Mouse (Mus musculus) MEL (cell line): Measurements from ENCODE around the gene Flg. TPM values are rescaled to one million over a fixed set of nuclear protein-coding genes. Genes with fewer than 3 reads are reported as not detected.

Experiments
- DNase-seq: peaks from one replicate; pipeline ENCODE4 v3.0.0; 2011; ENCODE audit warnings: low read depth, low spot score
- H3K27ac ChIP-seq: 2 replicates; pipeline ENCODE4 v1.5.1; 2012; ENCODE audit warnings: low read depth, mild to moderate bottlenecking, control low read depth, low read length, moderate library complexity; ENCODE audit not compliant: control insufficient read depth
- H3K27me3 ChIP-seq, 2 experiments: fragments of 150-350 bp in 1 of 2; sonication (generic) in 1 of 2; 2 replicates each; pipeline ENCODE4 v1.6.1; 2012; ENCODE audit warnings: low read length in 2 of 2, mild to moderate bottlenecking in 2 of 2, improper control_type of control experiment in 1 of 2, moderate library complexity in 1 of 2; ENCODE audit not compliant: insufficient read depth in 2 of 2, control insufficient read depth in 1 of 2
- H3K36me3 ChIP-seq, 2 experiments: 2 replicates each; pipeline ENCODE4 v1.6.1; 2012 to 2014; ENCODE audit warnings: low read length in 2 of 2, improper control_type of control experiment in 1 of 2, inconsistent platforms in 1 of 2, mild to moderate bottlenecking in 1 of 2; ENCODE audit not compliant: insufficient read depth in 2 of 2, control insufficient read depth in 1 of 2
- H3K4me1 ChIP-seq, 2 experiments: fragments of 150-350 bp in 1 of 2; sonication (generic) in 1 of 2; 2 replicates each; pipeline ENCODE4 v1.6.1; 2012; ENCODE audit warnings: low read length in 2 of 2, improper control_type of control experiment in 1 of 2, mild to moderate bottlenecking in 1 of 2; ENCODE audit not compliant: insufficient read depth in 2 of 2, control insufficient read depth in 1 of 2
- H3K4me3 ChIP-seq, 2 experiments: fragments of 150-350 bp in 1 of 2; sonication (generic) in 1 of 2; 2 replicates each; pipeline ENCODE4 v1.5.1; 2012; ENCODE audit warnings: low read depth in 2 of 2, low read length in 2 of 2, mild to moderate bottlenecking in 2 of 2, moderate library complexity in 2 of 2, control low read depth in 1 of 2, improper control_type of control experiment in 1 of 2; ENCODE audit not compliant: control insufficient read depth in 1 of 2, insufficient read depth in 1 of 2
- H3K79me2 ChIP-seq: 2 replicates; pipeline ENCODE4 v1.6.1; 2012; ENCODE audit warnings: mild to moderate bottlenecking, low read length, moderate library complexity; ENCODE audit not compliant: control insufficient read depth, poor library complexity, insufficient read depth
- H3K9ac ChIP-seq: 2 replicates; pipeline ENCODE4 v1.6.1; 2012; ENCODE audit warnings: low read depth, mild to moderate bottlenecking, control low read depth, low read length, moderate library complexity; ENCODE audit not compliant: control insufficient read depth, poor library complexity, severe bottlenecking
- H3K9me3 ChIP-seq: fragments of 150-350 bp; sonication (generic); replicated peaks from 2 replicates; pipeline ENCODE4 v1.6.1; 2012; ENCODE audit warnings: mild to moderate bottlenecking, low read length, improper control_type of control experiment, moderate library complexity; ENCODE audit not compliant: insufficient read depth
- BHLHE40 ChIP-seq: IDR thresholded peaks from 2 replicates; pipeline ENCODE4 v1.6.1; 2012; ENCODE audit warnings: low read depth, mild to moderate bottlenecking, inconsistent platforms, low read length, improper control_type of control experiment, borderline replicate concordance
- CHD1 ChIP-seq: IDR thresholded peaks from 2 replicates; pipeline ENCODE4 v1.6.1; 2012; ENCODE audit warnings: low read depth, mild to moderate bottlenecking, inconsistent platforms, low read length, improper control_type of control experiment
- CHD2 ChIP-seq: IDR thresholded peaks from 2 replicates; pipeline ENCODE4 v1.6.1; 2011; ENCODE audit warnings: low read length, improper control_type of control experiment
- CTCF ChIP-seq, 3 experiments: IDR thresholded peaks in 2 of 3; conservative IDR thresholded peaks in 1 of 3; 2 replicates each; pipeline ENCODE4 v1.5.1; 2011 to 2012; ENCODE audit warnings: low read length in 3 of 3, low read depth in 2 of 3, mild to moderate bottlenecking in 2 of 3, improper control_type of control experiment in 1 of 3, inconsistent platforms in 1 of 3, mixed read lengths in 1 of 3, moderate library complexity in 1 of 3; ENCODE audit not compliant: control insufficient read depth in 1 of 3, insufficient read depth in 1 of 3, poor library complexity in 1 of 3, severe bottlenecking in 1 of 3
- ELF1 ChIP-seq: IDR thresholded peaks from 2 replicates; pipeline ENCODE4 v1.6.1; 2014; ENCODE audit warnings: low read depth, mild to moderate bottlenecking, inconsistent platforms, low read length, improper control_type of control experiment, moderate library complexity
- ETS1 ChIP-seq: IDR thresholded peaks from 2 replicates; pipeline ENCODE4 v1.6.1; 2012; ENCODE audit warnings: low read depth, mild to moderate bottlenecking, inconsistent platforms, low read length, improper control_type of control experiment, moderate library complexity
- GABPA ChIP-seq: IDR thresholded peaks from 2 replicates; pipeline ENCODE4 v1.6.1; 2012; ENCODE audit warnings: low read depth, mild to moderate bottlenecking, inconsistent platforms, low read length, improper control_type of control experiment, moderate library complexity
- JUND ChIP-seq: IDR thresholded peaks from 2 replicates; pipeline ENCODE4 v1.6.1; 2011; ENCODE audit warnings: low read depth, mild to moderate bottlenecking, improper control_type of control experiment, low read length
- MAFK ChIP-seq: IDR thresholded peaks from 2 replicates; pipeline ENCODE4 v1.6.1; 2011; ENCODE audit warnings: low read depth, mild to moderate bottlenecking, low read length, improper control_type of control experiment, borderline replicate concordance
- MAX ChIP-seq: IDR thresholded peaks from 2 replicates; pipeline ENCODE4 v1.6.1; 2011; ENCODE audit warnings: low read length, improper control_type of control experiment
- MEF2A ChIP-seq: IDR thresholded peaks from 2 replicates; pipeline ENCODE4 v1.6.1; 2014; ENCODE audit warnings: low read depth, mild to moderate bottlenecking, inconsistent platforms, low read length, improper control_type of control experiment; ENCODE audit not compliant: poor library complexity, insufficient replicate concordance, severe bottlenecking; ENCODE audit errors: extremely low read depth
- MYC ChIP-seq: IDR thresholded peaks from 2 replicates; pipeline ENCODE4 v1.6.1; 2011; ENCODE audit warnings: low read depth, mild to moderate bottlenecking, low read length, improper control_type of control experiment, moderate library complexity
- NRF1 ChIP-seq: IDR thresholded peaks from 2 replicates; pipeline ENCODE4 v1.6.1; 2014; ENCODE audit warnings: low read depth, mild to moderate bottlenecking, inconsistent platforms, low read length, improper control_type of control experiment, moderate library complexity; ENCODE audit not compliant: poor library complexity, insufficient read depth, severe bottlenecking
- POLR2AphosphoS5 ChIP-seq: IDR thresholded peaks from 2 replicates; pipeline ENCODE4 v1.6.1; 2012; ENCODE audit warnings: low read depth, borderline replicate concordance, mild to moderate bottlenecking, inconsistent platforms, low read length, moderate library complexity, mixed read lengths
- RAD21 ChIP-seq: IDR thresholded peaks from 2 replicates; pipeline ENCODE4 v1.6.1; 2011; ENCODE audit warnings: mild to moderate bottlenecking, low read depth, low read length, improper control_type of control experiment
- RCOR1 ChIP-seq: IDR thresholded peaks from 2 replicates; pipeline ENCODE4 v1.6.1; 2012; ENCODE audit warnings: low read depth, mild to moderate bottlenecking, inconsistent platforms, low read length, improper control_type of control experiment
- SIN3A ChIP-seq: IDR thresholded peaks from 2 replicates; pipeline ENCODE4 v1.6.1; 2012; ENCODE audit warnings: low read length, improper control_type of control experiment, inconsistent platforms
- SMC3 ChIP-seq: IDR thresholded peaks from 2 replicates; pipeline ENCODE4 v1.6.1; 2011; ENCODE audit warnings: low read depth, low read length, improper control_type of control experiment
- TBP ChIP-seq: IDR thresholded peaks from 2 replicates; pipeline ENCODE4 v1.8.0; 2011; ENCODE audit warnings: low read depth, low read length, improper control_type of control experiment
- USF2 ChIP-seq, 2 experiments: IDR thresholded peaks; 2 replicates each; pipeline ENCODE4 v1.6.1; 2011 to 2012; ENCODE audit warnings: improper control_type of control experiment in 2 of 2, low read length in 2 of 2, borderline replicate concordance in 1 of 2, inconsistent platforms in 1 of 2, low read depth in 1 of 2, mild to moderate bottlenecking in 1 of 2; ENCODE audit not compliant: insufficient read depth in 1 of 2
- ZKSCAN1 ChIP-seq: IDR thresholded peaks from 2 replicates; pipeline ENCODE4 v1.6.1; 2012; ENCODE audit warnings: low read depth, mild to moderate bottlenecking, inconsistent platforms, low read length, improper control_type of control experiment, moderate library complexity
- polyA plus RNA-seq, 2 experiments: library from polyadenylated mRNA; stranded (reverse) in 1 of 2; unstranded in 1 of 2; fragments of >175 nt in 1 of 2; fragments of >200 nt in 1 of 2; gene quantifications; 2 replicates each; pipeline versions ENCODE4 v1.2.1 to v1.2.4; 2012; ENCODE audit warnings: low replicate concordance in 2 of 2, low read depth in 1 of 2; ENCODE audit not compliant: insufficient read length in 2 of 2, insufficient read depth in 1 of 2, missing spikeins in 1 of 2
- total RNA-seq: library from RNA; depleted of rRNA; stranded (reverse); fragments of 300-350 nt; gene quantifications from 2 replicates; pipeline ENCODE4 v1.2.3, GENCODE M21; 2012

The Flg gene
- total and polyA plus RNA-seq, 3 experiments: not detected

- Histone ChIP-seq H3K27me3 (no peaks in the 10 kb centered on the region), H3K79me2 (no peaks in the 10 kb centered on the region), H3K9ac (no peak overlapping the region), H3K4me1 (no peaks in the 10 kb centered on the region), H3K4me3 (no peak overlapping the region), H3K36me3 (no peaks in the 10 kb centered on the region), H3K9me3 (no peaks in the 10 kb centered on the region), H3K27ac (no peak overlapping the region)
- TF ChIP-seq POLR2AphosphoS5 (no peak), RAD21 (peak; percentile 9), GABPA (no peak), SMC3 (peak; percentile 15; the same call in 1 of the 2 replicates), CTCF (IDR thresholded peaks at IDR 0.05 in 2 of 3, conservative IDR thresholded peaks at IDR 0.05 in 1 of 3; ENCODE audit: control insufficient read depth in 1 of 3, insufficient read depth in 1 of 3, low read depth in 2 of 3, low read length in 3 of 3, poor library complexity in 1 of 3, severe bottlenecking in 1 of 3) (peak in 1 of 3 experiments; percentile 14; a peak in 1 of 6 replicates)
- no peak for DNase-seq
Measured at GRCm38 (mm10) chr3:93306142-93306541, 32.8 kb downstream of the Flg start.

- Histone ChIP-seq H3K36me3 (no peaks in the 10 kb centered on the region), H3K9me3 (no peaks in the 10 kb centered on the region)
Measured at GRCm38 (mm10) chr3:93311371-93311770, 38.0 kb downstream of the Flg start.

GRCm38 (mm10) chr3:93314388-93314787 lies 41.1 kb downstream of the Flg start:
- no peaks in the 10 kb centered on the region for H3K79me2 ChIP-seq
- no peak for DNase-seq
- H3K4me1 ChIP-seq: no peaks in the 10 kb centered on the region
- H3K27ac ChIP-seq: no peak overlapping the region
- H3K36me3 ChIP-seq: no peaks in the 10 kb centered on the region
- H3K9me3 ChIP-seq: no peaks in the 10 kb centered on the region
- no peaks in the 10 kb centered on the region for H3K27me3 ChIP-seq
- peak in 1 of 3 experiments; percentile 2; a peak in 1 of 6 replicates for TF ChIP-seq CTCF (IDR thresholded peaks at IDR 0.05 in 2 of 3, conservative IDR thresholded peaks at IDR 0.05 in 1 of 3; ENCODE audit: control insufficient read depth in 1 of 3, insufficient read depth in 1 of 3, low read depth in 2 of 3, low read length in 3 of 3, poor library complexity in 1 of 3, severe bottlenecking in 1 of 3)
- TF ChIP-seq NRF1: no peak
- no peak for TF ChIP-seq MYC
- H3K9ac ChIP-seq: no peak overlapping the region
- H3K4me3 ChIP-seq: no peak overlapping the region

More at GRCm38 (mm10) chr3:93311371-93311770, 38.0 kb downstream of the Flg start:
- TF ChIP-seq MAFK: no peak
- no peak for TF ChIP-seq RCOR1
- no peak for TF ChIP-seq CHD1
- no peak for TF ChIP-seq ELF1
- no peak for TF ChIP-seq MEF2A
- TF ChIP-seq MAX: no peak
- TF ChIP-seq TBP: no peak
- no peak for TF ChIP-seq NRF1
- no peak for TF ChIP-seq BHLHE40
- TF ChIP-seq SMC3: no peak
- no peak for TF ChIP-seq SIN3A
- TF ChIP-seq CHD2: no peak
- TF ChIP-seq ZKSCAN1: no peak
- TF ChIP-seq JUND: no peak
- no peak for TF ChIP-seq ETS1
- no peak for TF ChIP-seq USF2 (IDR thresholded peaks at IDR 0.05; ENCODE audit: borderline replicate concordance in 1 of 2, insufficient read depth in 1 of 2, low read depth in 1 of 2, low read length in 2 of 2)
- TF ChIP-seq GABPA: no peak
- TF ChIP-seq, all 39 proteins: peak for 0
- no peaks in the 10 kb centered on the region for H3K79me2 ChIP-seq
- no peak overlapping the region for H3K9ac ChIP-seq
- no peak overlapping the region for H3K4me3 ChIP-seq
- H3K27ac ChIP-seq: no peak overlapping the region
- no peaks in the 10 kb centered on the region for H3K27me3 ChIP-seq
- DNase-seq: no peak
- H3K4me1 ChIP-seq: no peaks in the 10 kb centered on the region
